Mouse (Mus musculus) frontal cortex, adult 2 months (tissue): ENCODE data around the gene Ripor2. TPM values are rescaled to one million over a fixed set of nuclear protein-coding genes. Genes with fewer than 3 reads are reported as not detected.
"Not testable (repeated sequence)": the region's sequence is repeated elsewhere in the genome, so short reads cannot be mapped to it uniquely, and the experiment has no call there.

Experiments used
- DNase-seq, 2 experiments: peaks; one replicate each; pipeline ENCODE4 v3.0.0; 2022; ENCODE audit warnings: low spot score in 1 of 2; ENCODE audit errors: extremely low spot score in 1 of 2
- polyA plus RNA-seq: library from polyadenylated mRNA; depleted of rRNA; stranded (reverse); fragments of >200 nt; gene quantifications from 2 replicates; pipeline ENCODE4 v1.2.3, GENCODE M21; 2012; rRNA removed

Gene Ripor2
- polyA plus RNA-seq, 1 experiment: 33.2 TPM

DNA sequence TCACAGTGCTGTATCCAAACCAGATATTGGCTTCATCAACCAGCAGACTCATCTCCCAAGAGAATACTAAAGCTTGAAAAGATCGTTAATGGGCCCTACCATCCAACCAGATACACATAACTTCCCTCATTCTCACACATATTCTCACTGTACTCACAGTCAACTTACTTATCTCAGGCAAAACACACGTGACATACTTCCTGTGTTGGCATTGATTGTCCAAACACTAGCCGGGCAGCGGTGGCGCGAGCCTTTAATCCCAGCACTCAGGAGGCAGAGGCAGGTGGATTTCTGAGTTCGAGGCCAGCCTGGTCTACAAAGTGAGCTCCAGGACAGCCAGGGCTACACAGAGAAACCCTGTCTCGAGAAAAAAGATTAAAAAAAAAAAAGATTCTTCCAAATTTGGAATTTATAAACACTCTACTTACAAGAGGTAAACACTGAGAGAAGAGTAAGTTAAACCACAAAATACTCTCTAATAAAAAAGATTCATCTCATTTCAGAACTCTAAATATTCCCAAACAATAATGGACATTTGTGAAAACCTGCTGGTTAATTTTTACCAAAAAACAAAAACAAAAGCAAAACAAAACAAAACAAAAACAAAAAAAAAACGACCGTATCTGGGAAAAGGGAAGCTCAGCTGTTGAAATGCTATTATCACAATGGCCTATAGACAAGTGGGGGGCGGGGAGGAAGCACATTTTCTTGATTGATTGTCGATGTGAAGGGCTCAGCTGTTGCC, 176.0 kb downstream of the Ripor2 start:
- no peak for DNase-seq

DNA sequence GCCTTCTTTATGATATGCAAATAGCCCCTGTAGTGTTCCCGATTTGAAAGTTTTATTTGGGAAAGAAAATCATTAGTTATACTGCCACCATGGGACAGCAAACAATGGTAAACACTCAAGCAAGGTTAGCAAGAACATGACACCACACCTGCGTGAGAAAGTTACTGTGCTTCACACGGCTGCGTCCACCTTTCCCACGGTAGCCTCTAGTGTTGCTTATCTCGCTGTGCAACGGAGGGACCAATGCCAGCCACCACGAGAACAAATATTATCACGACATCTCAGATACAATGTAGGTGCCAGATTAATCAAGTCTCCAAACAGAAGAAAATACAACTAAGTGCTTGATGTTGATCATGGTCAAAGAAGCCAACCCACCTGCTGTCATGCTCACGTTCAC, 177.5 kb downstream of the Ripor2 start:
- no peak for DNase-seq

DNA sequence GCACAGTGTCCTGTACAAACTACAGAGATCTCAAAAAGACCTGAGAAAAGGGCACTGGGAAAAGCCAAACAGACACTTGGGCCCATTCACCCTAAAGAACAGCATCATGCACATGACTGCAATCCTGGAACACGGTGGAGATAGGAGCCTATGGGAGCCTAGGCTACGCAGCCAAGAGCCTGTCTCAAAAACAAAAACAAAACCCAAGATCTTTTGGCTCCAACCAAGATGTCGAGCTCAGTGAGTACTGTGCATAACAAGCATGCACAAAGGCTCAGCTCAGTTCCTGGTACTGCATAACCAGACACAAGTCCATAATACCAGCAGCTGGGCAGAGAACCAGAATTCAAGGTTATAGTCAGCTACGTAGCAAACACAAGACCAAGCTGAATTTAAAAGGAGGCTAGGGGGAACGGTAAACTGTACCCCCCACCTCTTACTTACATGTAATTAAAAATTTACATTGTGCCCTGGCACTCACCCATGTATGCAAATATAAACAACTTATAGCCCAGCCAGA, 178.4 kb downstream of the Ripor2 start:
- no peak for DNase-seq

DNA sequence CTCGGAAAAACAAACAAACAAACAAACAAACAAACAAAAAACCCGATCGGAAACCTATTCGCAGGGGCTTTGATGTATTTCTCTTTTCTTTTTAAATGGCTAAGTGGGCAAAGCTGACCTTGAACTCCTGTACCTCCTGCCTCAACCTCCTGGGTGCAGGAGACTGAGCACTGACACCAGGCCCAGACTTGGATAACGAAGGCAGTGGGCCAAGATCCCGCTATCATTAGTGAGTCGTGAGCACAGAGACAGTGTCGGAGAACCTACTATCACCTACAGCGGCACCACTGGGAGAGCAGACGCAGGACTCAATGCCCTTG, 179.1 kb downstream of the Ripor2 start:
- DNase-seq: no peak

DNA sequence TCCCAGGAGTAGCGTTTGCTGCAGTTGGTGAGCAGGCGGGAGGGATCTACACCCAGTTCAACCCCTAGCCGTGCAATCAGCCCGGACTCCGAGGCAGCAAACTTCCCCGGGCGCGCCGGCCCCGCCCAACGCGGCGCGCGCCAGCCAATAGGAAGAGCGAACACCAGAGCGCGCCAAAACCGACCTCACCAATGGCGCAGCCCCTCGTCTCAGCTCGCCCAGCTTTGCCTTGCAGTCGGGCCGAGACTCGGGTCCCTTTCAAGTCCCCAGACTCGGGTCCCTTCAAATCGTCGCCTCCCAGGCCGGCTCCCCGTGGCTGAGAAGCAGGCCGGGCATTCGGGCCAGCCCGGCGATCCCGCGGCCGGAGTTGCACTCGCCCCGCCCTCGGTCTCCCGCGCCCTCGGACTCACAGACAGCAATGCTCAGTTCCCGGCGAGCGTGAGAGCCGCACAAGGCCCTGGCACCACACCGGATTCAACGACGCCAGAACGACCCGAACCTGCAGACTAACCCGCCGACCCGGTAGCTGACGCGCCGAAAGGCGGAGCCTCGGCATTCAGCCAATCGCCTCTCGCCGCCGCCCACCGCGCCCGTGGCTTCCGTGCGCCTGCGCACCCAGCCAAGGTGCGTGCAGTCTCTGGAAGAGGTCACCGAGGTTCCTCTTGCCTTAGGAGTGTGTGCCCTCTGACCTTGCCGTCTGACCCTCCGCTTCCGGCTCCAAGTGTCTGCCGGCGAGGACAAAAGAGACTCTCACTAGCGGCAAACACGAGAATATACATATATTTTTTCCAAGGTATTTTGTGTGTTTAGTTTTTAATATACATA, 179.6 kb downstream of the Ripor2 start, which contains the start of gene Gmnn:
Gene Gmnn, minus strand, starts transcription at position 521 of the 825 bp plus-strand sequence.
- peak; percentile 46 to 86 for DNase-seq

DNA sequence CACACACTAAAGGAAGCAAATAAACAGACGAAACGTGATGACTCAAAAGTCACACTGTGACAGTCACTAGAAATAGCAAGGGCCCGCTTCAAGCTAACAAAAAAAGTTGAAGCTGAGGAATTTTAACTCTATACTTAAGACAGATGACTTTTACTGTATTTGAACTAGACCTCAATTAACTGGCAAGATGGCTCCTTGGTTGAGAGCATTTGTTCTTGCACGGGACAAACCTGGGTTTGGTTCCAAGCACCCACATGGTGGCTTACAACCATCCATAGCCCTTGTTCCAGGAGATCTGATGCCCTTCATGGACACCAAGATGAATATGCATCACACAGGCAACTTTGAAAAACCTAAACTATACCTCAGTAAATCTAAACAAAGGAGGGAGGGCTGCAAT, 180.3 kb downstream of the Ripor2 start:
- DNase-seq: no peak

DNA sequence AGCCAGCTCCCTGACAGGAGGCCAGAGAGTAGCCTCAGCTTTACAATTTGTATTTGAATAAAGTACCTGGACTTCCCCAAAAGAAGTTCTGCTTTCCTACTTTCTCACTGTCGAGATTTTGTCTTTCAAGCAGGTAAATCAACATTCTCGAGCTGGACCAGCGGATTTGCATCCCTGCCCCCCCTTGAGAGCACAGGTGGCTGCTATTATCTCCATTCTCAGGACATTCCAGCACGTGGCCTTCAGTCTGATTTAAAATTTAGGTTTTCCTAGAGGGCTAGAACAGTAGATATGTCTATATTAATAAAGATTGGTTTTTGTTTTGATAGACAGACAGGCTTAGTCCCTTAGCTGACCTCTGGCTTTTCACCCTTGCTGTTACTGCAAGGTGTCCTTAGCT, 185.8 kb downstream of the Ripor2 start:
- DNase-seq: not testable (repeated sequence)

DNA sequence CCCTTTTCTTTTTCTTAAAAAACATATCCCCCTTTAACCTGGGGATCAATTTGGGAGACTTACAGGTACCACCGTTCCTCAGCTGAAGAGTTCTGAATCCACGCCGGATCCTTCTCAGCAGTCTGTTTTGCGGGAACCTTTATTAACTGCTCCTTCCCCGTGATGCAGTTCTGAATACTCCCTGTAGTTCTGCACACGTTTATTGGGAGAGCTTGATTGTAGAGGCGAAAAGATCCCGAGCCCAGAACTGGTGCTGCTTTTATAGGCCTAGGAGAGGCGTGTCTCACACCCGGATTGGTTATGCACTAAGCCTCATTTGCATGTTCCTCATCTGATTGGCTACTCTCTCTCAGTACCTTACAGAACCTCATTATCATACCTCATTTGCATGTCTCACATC, 189.5 kb downstream of the Ripor2 start:
- DNase-seq: not testable (repeated sequence)

DNA sequence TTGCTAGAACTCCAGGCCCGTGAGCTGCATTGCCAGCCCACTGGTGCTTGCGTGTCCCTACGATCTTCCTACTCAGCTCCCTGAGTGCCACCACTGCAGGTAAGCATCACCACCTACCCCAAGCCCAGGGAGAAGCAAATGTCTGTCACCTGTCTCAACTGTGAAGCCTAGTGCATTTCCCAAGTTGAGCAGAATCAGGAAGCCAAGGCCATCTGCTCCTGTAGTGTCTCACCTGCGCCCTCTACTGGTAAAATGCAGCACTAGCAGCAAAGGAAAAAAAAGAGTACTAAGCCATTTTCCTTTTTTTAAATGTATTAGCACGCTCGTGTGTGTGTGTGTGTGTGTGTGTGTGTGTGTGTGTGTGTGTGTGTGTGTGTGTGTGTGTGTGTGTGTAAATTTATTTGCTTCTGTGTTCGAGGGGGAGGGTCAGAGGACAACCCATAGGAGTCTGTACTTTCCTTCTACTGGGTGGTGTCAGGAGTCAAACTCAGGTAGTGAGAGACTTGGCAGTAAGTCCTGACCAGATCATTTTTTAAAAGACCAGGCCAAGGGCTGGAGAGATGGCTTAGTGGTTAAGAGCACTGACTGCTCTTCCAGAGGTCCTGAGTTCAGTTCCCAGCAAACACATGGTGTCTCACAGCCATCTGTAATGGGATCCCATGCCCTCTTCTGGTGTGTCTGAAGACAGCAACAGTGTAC, 194.3 kb downstream of the Ripor2 start:
- peak; percentile 28 to 75 for DNase-seq

DNA sequence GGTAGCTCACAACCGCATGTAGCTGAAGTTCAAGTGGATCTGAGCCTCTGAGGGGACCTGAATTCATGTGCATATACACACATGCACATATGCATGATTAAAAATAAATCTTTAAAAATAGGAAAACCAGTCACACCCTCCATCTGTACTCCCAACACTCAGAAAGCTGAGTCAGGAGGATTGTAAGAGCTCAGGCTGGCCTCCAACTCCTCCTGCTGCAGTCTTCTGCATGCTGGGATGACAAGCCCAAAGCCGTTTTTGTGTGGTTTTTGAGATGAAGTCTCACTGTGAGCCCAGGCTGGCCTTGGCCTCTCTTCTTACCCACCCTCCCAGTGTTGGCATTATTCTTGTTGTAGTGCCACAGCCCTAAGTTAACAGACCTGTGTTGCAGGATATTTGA, 196.0 kb downstream of the Ripor2 start:
- DNase-seq: no peak

DNA sequence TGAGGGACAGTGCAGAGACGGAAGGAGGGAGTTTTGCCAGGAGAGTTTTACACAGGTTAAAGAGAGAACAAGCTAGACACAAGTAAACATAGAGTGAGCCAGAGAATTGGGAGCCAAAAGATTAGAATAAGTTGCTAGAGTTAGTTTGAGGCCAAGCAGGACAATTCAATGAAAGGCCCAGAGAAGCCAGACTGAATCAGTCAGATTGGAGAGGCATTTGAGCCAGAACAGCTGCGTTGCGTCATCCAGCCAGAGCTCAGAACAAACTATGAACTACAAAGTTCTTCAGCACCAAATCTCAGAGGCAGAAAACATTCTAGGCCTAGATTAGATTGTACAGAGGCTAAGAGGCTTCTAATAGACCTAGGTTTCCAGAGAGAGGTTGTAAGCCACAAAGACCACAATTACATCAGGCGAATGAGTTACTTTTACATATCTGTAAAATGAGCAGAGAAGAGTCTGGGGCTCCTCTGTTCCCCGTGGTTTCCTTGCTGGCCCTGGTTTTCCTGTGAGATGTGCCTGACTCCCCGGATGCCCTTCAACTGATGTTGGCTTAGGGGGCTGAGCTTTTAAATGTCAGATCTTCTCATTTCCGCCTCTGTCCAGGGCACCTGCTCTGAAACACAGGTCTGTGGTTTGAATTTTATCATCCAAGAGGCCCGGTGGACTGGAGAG, 196.9 kb downstream of the Ripor2 start:
- no peak for DNase-seq

DNA sequence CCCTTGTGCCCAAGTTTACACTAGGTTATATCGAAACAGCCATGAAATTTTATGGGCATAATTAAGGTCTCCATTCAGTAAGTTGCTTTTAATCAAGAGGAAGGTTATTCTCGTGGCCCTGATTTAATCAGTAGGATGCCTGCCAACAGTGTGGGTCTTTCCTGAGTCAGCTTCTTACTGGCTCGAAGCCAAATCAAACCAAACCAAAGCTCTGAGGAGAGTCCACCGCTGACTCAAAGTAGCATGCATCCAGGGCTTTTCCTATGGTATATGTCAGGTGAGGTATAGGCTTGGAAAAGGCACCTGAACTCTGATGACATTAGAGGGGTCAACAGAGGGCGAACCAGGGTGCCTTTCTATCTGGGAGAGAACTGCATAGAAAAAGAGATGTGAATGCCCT, 199.9 kb downstream of the Ripor2 start:
- no peak for DNase-seq

Other genes with a start within 250 kb of the Ripor2 start
- 0.22 and 0.34 TPM in 2 replicates for gene Armh2, start 159.0 kb downstream of the Ripor2 start, polyA plus RNA-seq
- gene Gmnn, start 179.7 kb downstream of the Ripor2 start, polyA plus RNA-seq: 5.8 and 8.1 TPM in 2 replicates
- 139 and 148 TPM in 2 replicates for gene BC005537, start 219.5 kb downstream of the Ripor2 start, polyA plus RNA-seq
- gene Acot13, start 249.4 kb downstream of the Ripor2 start, polyA plus RNA-seq: 148 and 246 TPM in 2 replicates
- gene Tdp2, start 249.5 kb downstream of the Ripor2 start, polyA plus RNA-seq: 28.8 and 30.2 TPM in 2 replicates